Mouse (Mus musculus) midbrain, embryonic 12.5 days (tissue): Measurements from ENCODE around the gene Arl11. TPM values are rescaled to one million over a fixed set of nuclear protein-coding genes. Genes with fewer than 3 reads are reported as not detected.

ENCODE experiments used
- polyA plus RNA-seq: library from polyadenylated mRNA; unstranded; fragments of >200 nt; fragmentation: Nextera tagmentation; extraction: Ambion mirVana; gene quantifications from 2 replicates; pipeline ENCODE4 v1.2.1, GENCODE M21; 2016

The Arl11 gene
- polyA plus RNA-seq, 1 experiment from 2014 or later, result 0.19 TPM

Other genes with a start within 250 kb of the Arl11 start
- gene Sacs, start 171.3 kb upstream of the Arl11 start, polyA plus RNA-seq, result 7.5 TPM in 2 replicates
- gene Sgcg, start 51.3 kb upstream of the Arl11 start, polyA plus RNA-seq, result not detected in 2 replicates
- gene Ebpl, start 50.7 kb downstream of the Arl11 start, polyA plus RNA-seq, result 10.9 and 11.2 TPM in 2 replicates
- 86.3 and 89.3 TPM in 2 replicates for gene Kpna3, start 130.1 kb downstream of the Arl11 start, polyA plus RNA-seq
- gene Spryd7, start 247.1 kb downstream of the Arl11 start, polyA plus RNA-seq, result 17.0 and 17.7 TPM in 2 replicates